Mouse (Mus musculus) right cerebral cortex, postnatal 14 days (tissue): ENCODE measurements at regions not wholly inside any gene's neighbourhood (a gene's known extent, or its start where the extent isn't known, plus 50 kb on each side); places are given as distances from the start of the nearest gene placed in this dataset.

Source experiments
- DNase-seq: peaks from one replicate; pipeline ENCODE4 v3.0.0; 2022

DNA sequence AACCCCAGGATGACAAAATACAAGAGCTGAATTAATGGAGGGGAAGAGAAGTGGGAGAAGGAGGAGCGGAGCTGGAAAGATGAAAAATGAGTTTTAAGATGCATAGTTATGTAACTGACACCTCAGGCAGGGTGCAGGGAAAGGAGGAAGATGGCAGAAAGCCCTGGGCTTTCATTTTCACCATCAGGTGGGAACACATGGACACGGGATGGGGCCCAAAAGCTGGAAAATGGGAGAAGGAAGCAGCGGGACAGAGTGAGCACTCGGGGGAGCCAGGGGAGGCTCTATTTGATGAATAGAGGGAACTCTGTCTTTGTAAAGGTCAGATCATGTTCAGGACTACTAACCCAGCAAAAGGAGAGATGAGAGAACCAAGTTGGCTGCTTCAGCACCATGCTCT, 516.6 kb upstream of the Tnp1 start:
- no peak for DNase-seq

DNA sequence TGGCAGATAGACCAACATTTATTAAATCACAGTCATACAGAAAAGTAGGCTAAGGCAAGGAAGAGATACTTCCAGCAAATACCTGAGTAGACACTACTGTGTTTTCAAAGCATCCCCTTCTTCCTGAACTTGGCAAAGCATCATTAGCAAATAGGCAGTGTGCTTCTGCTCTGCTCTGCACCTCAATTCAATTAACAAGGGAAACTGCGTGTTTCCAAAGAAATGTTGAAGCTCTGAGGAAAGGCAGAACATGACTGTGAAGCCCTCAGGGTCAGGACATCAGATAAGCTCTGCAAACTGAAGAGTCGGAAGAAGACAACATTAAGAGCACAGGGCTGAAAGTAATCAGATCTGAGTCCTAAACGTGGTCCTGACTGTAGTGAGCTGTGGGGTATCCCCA, 516.1 kb upstream of the Tnp1 start:
- DNase-seq, result no peak

DNA sequence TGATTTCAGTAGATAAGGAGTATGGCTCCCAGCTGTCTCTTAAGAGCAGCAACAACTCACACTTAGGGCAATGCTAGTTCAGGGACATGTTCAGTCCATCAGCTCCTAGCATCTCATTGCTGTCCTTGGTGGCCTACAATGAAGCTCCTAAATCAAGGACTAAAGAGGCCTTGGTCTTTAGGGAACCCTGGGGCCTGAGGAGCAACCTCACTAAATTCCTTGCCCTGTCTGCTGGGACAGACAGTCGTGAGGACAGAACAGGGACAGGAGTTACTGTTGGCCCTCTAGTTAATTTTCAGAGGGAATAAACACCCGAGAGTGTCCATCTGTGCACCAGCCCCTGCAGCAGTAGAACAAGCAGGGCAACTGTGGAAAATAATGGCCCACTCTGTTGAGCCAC, 514.6 kb upstream of the Tnp1 start:
- no peak for DNase-seq

DNA sequence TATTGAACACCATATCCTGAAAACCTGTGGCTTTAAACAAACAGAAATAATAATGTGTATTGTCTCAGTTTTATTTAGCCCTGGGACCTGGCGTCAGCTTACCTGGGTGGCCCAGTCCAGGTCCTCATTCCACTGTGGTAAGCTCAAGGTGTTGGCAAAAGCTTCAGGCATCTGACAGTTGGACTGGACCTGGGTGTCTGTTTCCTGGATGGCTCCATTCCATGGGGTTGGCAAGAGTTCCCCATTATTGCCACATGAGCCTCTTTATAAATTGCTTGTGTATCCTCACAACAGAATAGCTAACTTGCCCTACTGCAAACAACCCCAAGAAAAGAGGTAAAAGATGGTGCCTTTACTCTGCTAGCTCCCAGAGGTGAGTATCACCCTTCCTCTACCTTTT, 512.9 kb upstream of the Tnp1 start:
- no peak for DNase-seq

DNA sequence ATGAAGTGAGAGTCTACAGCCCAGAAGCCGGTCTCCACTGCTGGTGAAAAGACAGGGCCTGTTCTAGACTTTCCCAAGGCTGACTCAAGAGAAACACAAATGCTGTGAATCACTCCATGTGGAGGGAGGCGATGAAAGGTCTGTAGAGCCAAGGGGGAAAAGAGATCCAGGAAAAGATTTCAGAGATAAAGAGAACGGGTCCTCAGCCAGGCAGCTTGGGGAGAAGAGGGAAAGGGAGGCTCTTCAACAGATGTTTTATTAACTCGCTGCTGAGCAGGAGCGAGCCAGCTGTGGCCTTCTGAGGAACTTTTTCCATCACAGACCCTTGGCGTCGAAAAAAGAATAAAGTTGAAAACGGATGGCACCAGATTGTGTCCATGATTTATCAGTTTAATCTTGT, 500.7 kb upstream of the Tnp1 start:
- no peak for DNase-seq

DNA sequence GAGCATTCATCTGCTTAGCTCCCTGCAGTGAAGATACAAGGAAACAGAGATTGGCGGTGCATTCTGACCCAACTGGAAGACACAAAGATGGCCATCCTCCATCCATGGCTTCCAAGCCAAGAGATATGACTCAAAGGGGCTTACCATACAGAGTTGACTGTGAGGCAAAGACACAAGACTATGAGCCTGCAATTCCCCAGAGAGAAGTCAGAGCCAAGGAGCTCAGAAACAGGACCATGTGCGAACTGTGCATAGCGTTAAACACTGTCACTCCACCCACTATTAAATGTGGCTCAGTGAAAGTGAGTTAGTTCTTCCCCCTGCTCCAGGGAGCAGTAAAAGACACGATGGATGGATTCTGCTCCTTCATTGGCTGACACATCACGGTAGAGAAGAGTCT, 500.1 kb upstream of the Tnp1 start:
- DNase-seq, result no peak

DNA sequence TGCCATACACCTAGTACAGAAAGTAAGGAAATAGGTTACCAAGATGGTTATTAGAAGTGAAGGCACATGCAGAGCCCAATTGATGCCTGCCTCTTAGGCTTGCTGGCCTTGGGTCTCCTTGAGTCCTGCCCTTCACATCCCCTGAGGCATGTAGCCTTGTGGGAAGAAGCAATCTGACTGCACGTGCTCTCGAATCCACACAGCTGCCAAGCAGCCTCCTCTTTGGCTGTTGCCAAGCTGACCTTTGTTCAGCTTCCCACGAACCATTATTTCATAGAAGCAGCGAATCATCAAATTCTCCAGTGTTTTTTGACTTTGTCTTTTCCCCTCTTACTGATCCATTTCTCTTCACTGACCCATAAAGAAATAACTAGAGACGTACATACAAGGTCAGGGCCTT, 498.1 kb upstream of the Tnp1 start:
- no peak for DNase-seq

DNA sequence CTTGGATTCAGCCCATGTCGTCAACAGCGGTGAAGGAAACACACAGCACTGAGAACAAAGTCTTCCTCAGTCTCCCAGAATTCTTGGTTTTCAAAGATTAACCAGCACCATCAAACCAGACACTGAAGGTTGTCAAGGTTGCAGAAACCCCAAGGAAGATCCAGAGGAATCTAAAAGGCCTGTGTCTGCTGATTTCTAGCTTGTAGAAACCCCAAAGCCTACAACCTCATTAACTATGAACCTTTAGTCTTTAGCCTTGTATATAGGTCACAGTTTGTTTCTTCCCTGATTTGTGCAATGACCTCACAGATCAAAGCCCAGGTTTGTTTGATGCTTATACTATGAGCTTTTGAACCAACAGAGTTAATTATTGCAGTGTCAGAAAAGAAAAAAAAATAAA, 497.1 kb upstream of the Tnp1 start:
- DNase-seq, result no peak

DNA sequence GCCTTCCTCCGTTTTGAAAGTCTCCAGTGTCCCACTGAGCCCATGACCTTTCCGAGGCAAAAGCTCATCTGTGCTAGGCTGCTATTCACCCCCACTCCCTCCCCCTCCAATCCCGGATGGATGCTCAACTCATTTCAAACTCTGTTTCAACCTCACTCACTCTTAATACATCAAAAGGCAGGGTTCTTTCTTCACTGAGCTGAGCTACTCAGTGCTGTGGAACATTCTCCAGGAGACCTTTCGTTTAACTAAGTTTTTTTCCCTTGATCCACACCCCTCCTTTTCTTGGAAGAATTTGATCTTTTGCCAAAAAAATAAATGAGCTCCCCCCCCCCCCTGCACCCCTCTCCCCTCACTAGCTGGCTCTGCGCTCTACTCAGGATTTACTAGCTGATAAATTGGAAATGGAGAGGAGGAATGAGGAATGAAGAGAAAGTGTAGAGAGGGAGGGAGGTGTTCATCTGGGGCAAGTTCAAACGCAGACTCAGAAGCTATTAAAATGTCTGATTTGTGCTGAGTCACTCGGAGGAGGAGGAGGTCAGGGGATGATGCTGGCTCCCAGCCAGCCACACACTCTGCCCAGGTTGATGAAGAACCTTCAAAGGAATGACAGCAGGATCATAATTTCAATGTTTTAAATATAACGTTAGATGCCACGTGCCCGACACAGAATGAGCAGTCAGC, 491.5 kb upstream of the Tnp1 start:
- DNase-seq, result no peak

DNA sequence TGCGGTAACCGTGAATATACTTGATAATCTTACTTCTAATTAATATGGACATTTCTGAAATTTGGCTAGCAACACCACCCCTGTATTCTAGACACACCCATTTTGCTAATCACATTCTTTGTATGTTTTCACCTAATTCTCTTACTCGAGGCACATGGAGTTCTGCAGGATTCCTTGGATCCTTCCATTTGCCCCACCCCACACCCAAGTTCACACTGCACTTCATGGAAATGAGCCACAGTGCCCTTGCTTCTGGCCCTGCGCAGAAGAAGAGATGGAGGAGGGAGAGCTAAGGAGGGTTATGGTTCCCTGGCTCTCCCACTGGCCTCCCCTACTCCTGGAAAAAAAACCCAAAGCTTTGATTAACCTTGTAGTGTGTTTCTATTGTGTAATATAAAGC, 487.9 kb upstream of the Tnp1 start:
- no peak for DNase-seq

DNA sequence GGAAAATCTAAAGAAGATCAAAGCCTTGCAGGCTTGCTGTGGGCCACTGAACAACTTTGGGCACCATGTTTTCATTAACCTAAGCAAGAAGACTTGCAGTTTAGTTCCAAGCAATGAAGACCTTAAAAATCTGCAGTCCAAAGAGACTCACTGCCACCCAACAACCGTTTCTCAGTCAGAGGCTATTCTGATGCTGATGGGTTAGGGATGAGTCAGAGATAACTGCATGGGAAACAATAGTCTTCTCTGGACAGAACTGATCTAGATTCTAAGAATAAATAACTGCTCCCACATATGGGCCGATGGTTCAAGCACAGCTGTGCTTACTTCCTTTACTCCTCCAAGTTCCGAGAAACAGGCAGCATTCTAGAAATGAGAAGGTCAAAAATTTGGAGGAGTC, 485.0 kb upstream of the Tnp1 start:
- no peak for DNase-seq

DNA sequence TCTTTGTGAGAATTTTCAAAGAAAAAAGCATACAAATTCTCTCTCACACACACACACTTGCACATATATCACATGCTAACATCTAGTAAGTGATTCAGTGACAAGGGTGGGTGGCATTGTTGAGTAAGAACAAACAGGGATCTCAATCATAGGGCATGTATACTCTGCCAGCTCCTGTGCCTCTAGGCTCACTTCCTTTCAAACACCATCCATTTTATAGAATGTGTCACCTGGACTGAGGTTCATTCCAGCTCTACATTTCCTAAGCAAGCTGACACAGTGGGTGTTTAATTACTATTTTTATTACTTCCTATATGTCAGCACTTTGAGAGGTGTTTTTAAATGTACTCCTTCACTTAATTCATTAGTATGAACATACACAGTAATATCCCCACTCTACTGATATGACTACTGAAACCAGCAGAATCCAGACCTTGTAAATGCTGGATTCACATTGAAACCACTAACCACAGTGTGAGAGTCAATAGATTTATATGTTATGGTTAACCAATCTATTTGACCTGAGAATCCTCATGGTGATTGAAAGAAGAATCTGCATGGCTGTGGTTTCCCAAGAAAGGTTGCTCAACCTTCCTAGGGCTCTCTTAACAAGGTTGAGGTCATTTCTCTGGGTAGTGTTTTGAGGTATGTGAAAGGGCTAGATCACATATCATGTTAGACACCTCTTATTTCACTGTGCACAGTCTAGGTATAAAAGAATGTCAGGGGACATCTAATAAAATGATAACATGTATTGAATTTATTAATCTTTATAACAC, 480.5 kb upstream of the Tnp1 start:
- DNase-seq, result no peak

DNA sequence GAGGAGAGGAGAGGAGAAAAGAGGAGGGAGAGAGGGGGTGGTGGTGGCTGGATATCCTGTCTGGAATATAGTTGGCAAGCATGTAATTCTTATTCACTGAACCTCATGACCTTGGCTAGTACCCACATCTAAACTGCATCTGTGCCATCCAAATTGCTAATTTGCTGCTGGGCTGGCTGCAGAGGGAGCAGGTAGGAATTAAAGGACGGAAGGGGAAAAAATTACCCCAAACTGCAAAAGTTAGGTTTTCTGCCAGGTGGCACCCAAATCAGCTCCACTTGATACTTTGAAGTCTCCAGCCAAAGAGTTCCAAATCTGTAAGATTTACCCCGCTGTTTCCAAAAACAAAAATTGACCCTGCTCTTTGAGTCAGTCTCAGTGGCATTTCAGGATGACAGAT, 466.2 kb upstream of the Tnp1 start:
- no peak for DNase-seq

DNA sequence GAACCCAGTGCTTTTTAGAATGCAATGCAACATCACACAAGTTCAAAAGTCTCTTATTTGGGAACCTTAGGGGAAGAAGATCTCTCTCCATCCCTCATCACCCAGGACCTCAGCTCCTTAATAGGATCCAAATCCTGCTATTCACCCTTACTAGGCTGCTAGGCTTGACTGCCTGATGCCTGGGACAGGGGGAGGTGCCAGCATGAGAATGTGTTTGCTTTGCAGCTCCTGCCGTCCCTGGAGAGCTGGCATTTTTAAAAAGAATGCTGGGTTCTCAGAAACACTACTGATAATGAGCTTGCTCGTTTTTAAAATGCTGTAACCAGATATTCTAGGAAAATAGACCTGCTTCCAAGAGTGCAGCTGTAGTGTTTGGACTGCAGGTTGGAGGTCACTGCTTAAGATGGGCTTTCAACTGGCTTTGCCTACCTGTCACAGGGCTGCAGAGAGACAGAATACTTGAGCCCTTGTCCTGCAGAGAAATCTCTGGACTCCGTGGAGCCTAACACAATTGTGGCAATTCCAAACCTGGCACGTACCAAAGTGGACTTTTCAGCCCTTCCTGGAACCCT, 463.7 kb upstream of the Tnp1 start:
- no peak for DNase-seq

DNA sequence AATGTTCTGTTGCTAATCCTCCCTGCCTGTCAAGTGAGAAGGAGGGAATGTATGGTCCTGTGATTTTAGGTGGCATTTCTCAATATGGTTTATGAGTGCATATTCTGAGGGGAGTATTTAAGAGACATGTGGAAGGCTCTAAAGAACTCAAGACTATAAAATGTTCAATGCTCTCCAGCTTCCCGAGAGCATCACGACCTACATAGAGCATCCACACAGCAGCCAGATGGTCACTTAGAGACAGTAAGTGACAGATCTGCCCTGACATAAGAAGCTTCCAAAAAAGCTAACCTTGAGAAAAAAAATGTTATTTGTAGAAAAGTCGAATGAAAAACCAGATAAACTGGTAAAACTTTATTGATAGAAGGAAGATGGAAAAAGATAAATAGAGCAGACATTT, 444.9 kb upstream of the Tnp1 start:
- no peak for DNase-seq

DNA sequence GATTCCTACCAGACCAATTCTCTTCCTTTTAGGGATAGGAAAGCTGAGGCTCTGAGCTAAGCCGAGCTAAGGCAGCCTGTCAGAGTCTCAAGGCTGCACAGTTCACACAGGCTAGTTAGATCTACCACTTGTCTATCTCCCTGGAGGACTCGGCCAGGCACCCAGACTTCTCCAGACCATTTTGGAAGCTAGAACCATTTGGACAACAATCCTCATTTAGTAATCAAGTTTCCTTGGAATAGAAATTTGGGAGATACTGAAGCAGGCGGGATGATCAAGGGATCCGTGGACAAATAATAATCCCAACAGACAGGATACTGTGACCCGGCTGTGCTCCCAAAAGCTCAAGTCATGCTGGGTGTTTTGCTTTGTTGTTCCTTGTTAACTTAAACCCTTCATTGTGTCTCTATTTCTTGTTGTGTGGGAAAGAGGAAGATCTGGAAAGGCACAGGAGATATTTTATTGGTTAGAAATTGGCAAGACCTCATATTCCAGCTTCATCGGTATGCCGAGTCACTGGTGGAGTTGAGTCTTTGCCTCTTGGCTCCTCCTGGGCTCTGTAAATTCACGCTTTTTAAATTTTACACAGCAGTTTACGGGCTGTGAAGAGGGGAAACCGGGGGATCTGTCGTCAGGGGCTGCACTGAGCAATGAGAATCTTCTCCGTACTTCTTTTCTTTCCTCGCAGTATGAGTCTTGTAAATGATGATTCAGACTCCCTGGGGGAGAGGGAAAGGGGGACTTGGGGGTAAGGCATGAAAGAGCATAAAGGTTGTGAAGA, 444.2 kb upstream of the Tnp1 start:
- no peak for DNase-seq

DNA sequence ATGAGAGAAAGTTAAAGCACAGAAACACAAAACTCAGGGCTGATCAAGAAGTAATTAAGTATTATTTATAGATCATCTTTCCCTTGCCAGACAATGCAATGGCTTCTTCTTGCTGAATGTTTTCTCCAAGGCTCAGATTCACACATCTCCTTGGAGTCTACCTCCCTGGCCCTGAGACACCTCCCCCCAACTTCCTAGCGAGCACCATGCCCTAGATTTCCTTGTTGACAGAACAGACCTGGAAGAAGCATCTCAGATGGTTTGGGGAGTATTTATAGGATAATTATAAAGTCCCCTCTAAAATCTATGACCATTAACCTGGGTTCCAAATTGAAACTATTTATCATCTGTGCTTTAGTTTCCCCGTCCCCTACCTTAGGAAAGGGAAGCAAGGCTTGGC, 441.6 kb upstream of the Tnp1 start:
- DNase-seq, result no peak

DNA sequence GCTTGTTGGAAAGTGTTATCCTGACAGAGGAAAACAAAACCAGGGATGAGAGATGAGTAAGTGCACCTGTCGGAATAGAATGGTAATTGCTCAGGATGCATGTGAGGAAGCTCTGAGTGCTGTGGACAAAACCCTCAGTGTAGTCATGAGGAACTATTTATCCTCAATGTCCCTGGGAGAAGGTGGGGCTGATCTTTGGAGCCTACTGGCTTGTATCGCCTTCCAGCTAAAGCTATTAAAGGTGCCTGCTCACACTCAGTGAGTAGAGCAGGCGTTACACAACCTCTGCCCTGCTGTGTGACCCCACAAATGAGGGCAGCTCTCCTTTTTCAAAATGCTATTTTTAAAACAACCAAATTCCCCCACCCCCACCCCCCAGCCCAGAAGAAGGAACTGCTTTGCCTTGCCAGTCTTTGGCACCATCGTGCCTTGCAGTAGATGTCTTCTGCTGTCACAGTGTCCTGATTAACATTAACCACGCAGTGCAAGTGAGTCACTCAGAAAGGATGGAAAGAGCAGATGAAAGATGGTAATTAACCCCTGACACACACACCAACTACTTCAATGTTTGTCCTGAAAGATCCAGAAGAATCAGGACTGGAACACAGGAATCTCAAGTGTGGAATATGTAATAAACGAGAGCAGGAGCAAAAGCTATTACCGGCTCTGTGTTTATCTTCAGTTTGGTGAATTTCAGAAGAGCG, 440.8 kb upstream of the Tnp1 start:
- DNase-seq, result no peak

DNA sequence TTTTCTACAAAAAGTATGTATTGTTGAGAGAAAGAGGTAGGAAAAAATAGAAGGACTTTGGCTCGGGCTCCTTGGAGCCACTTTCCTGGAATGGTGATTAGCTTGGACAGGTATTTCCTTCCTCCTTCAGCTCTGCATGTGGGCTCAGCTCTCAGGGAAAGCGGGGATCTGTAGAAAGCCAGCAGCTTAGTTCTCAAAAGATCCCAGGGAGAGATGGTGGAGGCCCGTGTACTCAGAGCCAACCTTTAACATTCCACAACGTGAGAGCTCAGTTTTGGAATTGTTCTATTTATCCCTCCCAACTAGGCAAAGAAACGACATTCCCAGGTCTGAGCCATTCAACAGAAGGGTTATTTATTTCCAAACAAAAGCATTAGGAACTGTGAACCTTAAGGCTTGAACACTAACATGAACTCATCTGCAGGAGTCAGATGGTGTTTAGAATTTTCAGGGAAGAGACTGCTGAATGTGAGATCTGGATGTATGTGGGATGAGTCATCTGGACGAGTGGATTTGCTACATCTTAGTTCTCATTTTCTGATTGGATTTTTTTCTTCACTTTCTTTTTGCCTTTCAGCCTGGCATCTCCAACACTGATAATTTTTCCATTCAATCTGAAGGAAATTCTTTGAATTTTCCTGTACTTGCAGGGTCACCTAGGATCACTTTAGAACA, 428.6 kb upstream of the Tnp1 start:
- no peak for DNase-seq

DNA sequence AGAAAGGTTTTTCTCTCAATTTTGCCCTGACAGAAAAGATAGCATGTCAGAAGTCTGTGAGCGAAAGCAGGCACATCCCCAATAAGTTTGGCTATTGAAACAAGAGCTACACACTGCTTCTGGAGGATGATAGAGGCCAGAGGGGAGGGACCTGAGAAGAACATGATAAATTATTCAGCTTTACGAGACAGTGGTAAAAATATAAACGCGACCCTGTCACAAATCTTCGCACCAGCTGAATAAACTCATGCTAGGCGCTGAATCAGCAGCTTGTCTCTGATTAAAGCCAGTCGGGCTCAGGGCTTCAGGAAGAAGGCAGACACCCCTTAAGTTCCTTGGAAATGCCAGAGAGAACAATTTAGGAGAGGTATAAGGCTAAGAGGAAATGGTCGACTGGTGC, 422.7 kb upstream of the Tnp1 start:
- no peak for DNase-seq

DNA sequence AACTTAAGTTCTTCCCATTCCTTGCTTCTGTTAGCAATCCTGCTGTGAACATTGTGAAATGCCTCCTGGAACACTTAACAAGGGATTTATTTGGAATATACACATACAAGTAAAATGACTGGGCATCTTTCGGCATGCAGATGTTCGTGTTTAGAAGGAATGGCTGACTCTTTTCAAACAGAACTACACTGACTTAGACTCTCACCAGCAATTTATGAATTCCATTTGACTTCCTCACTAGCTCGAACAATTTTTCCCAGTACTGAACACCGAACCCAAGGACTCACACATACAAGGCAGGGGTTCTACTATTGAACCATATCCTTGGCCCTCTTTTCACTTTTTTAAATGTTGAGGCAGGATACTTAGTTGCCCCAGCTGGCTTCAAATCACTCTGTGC, 412.4 kb upstream of the Tnp1 start:
- DNase-seq, result no peak

DNA sequence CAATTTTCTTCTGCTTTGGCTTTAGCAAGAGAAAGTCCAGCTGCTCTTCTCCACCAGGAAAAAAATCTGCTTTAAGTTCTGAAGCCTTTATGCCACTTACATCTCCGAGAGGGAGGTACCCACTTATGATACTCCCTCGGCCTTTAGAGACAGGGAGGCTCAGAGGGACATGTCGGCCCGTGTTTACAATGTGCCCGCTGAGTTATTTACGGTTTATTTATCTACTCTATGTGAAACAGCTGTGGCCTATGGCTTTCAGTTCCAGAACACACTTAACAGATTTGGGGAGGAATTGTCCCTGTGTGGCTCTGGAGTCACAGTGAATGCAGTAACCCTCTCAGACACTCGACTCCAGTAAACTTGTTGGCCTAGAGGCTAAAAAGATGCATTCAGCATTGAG, 409.3 kb upstream of the Tnp1 start:
- DNase-seq, result no peak

DNA sequence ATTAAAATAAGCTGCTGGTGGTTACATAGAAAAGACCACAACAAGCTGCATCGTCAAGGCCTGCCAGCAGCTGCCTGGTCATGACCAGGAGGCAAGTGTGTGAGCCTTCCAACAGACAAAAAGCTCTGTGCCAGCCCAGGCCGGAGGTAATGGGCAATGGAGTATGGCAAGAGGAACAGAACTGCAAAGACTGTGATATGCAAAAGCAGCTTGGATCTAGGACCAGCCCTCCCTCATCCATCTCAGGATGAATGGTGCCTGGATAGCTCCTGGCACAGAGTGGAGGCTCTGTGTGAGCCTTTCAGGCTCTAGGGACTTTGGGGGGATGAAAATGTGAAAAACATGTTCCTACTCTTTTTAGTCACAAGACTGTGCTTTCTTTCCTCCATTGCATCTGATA, 402.5 kb upstream of the Tnp1 start:
- no peak for DNase-seq
